Mouse (Mus musculus): ENCODE measurements around the gene Cptp. TPM values are rescaled to one million over a fixed set of nuclear protein-coding genes. Genes with fewer than 3 reads are reported as not detected.

Gene Cptp
- 51.3 and 55.5 TPM in 2 replicates for polyA plus RNA-seq (2012; rRNA removed)

- WGBS: under 1% methylated on average over 63 of the region's 63 CpGs
- peak; percentile 80 for DNase-seq (ENCODE audit: low read depth, low spot score)
These were observed at the start of gene Cptp, which contains the start of gene Ints11 for GRCm38 (mm10) chr4:155869317-155870033. Gene Cptp, minus strand, starts transcription at chr4:155869440. Gene Ints11, plus strand, starts transcription at chr4:155869546.

GRCm38 (mm10) chr4:155908751-155909150 lies 39.5 kb upstream of the Cptp start:
- DNase-seq (ENCODE audit: low read depth, low spot score): no peak
- WGBS: 86% methylated on average over 4 of the region's 4 CpGs

- no peak for DNase-seq (ENCODE audit: low read depth, low spot score)
- WGBS: 73% methylated on average over 7 of the region's 7 CpGs
These were observed 39.0 kb upstream of the Cptp start for GRCm38 (mm10) chr4:155908281-155908680.

- no peak for DNase-seq (ENCODE audit: low read depth, low spot score)
- WGBS: 68% methylated on average over 11 of the region's 11 CpGs
These were observed 37.8 kb upstream of the Cptp start for GRCm38 (mm10) chr4:155907003-155907402.

- 81% methylated on average over 9 of the region's 9 CpGs for WGBS
- no peak for DNase-seq (ENCODE audit: low read depth, low spot score)
These were observed 36.9 kb upstream of the Cptp start for GRCm38 (mm10) chr4:155906125-155906524.

GRCm38 (mm10) chr4:155905634-155906033 lies 36.4 kb upstream of the Cptp start:
- WGBS: 89% methylated on average over 13 of the region's 13 CpGs

GRCm38 (mm10) chr4:155904318-155905102 lies 35.3 kb upstream of the Cptp start:
- no peak for DNase-seq (ENCODE audit: low read depth, low spot score)
- 91% methylated on average over 13 of the region's 13 CpGs for WGBS

More at GRCm38 (mm10) chr4:155905634-155906033, 36.4 kb upstream of the Cptp start:
- DNase-seq (ENCODE audit: low read depth, low spot score): no peak

GRCm38 (mm10) chr4:155903246-155903645 lies 34.0 kb upstream of the Cptp start:
- no peak for DNase-seq (ENCODE audit: low read depth, low spot score)
- WGBS: 95% methylated on average over 13 of the region's 13 CpGs

GRCm38 (mm10) chr4:155901205-155901604 lies 32.0 kb upstream of the Cptp start:
- no peak for DNase-seq (ENCODE audit: low read depth, low spot score)
- WGBS: 44% methylated on average over 3 of the region's 3 CpGs

GRCm38 (mm10) chr4:155899355-155899754 lies 30.1 kb upstream of the Cptp start:
- DNase-seq (ENCODE audit: low read depth, low spot score): no peak
- 92% methylated on average over 7 of the region's 7 CpGs for WGBS

GRCm38 (mm10) chr4:155898318-155898717 lies 29.1 kb upstream of the Cptp start:
- DNase-seq (ENCODE audit: low read depth, low spot score): no peak

GRCm38 (mm10) chr4:155896461-155896860 lies 27.2 kb upstream of the Cptp start:
- DNase-seq (ENCODE audit: low read depth, low spot score): no peak
- 97% methylated on average over 12 of the region's 12 CpGs for WGBS

More at GRCm38 (mm10) chr4:155898318-155898717, 29.1 kb upstream of the Cptp start:
- WGBS: 99% methylated on average over 2 of the region's 2 CpGs

GRCm38 (mm10) chr4:155895826-155896225 lies 26.6 kb upstream of the Cptp start:
- 89% methylated on average over 4 of the region's 4 CpGs for WGBS
- DNase-seq (ENCODE audit: low read depth, low spot score): no peak

GRCm38 (mm10) chr4:155895216-155895615 lies 26.0 kb upstream of the Cptp start:
- DNase-seq (ENCODE audit: low read depth, low spot score): no peak
- WGBS: 48% methylated on average over 6 of the region's 6 CpGs

GRCm38 (mm10) chr4:155894311-155894881 lies 25.2 kb upstream of the Cptp start:
- DNase-seq (ENCODE audit: low read depth, low spot score): no peak
- 17% methylated on average over 8 of the region's 8 CpGs for WGBS

GRCm38 (mm10) chr4:155893212-155893690 lies 24.0 kb upstream of the Cptp start:
- DNase-seq (ENCODE audit: low read depth, low spot score): no peak
- 69% methylated on average over 8 of the region's 8 CpGs for WGBS

- 4% methylated on average over 37 of the region's 37 CpGs for WGBS
- DNase-seq (ENCODE audit: low read depth, low spot score): no peak
These were observed 23.4 kb upstream of the Cptp start for GRCm38 (mm10) chr4:155892438-155893211.

GRCm38 (mm10) chr4:155892017-155892416 lies 22.8 kb upstream of the Cptp start:
- WGBS: under 1% methylated on average over 55 of the region's 56 CpGs
- peak; percentile 43 for DNase-seq (ENCODE audit: low read depth, low spot score)

- under 1% methylated on average over 52 of the region's 52 CpGs for WGBS
- peak; percentile 58 for DNase-seq (ENCODE audit: low read depth, low spot score)
These were observed 22.3 kb upstream of the Cptp start, which contains the start of the genes Pusl1 and Acap3 for GRCm38 (mm10) chr4:155891551-155892001. Gene Pusl1, minus strand, starts transcription at chr4:155891781. Gene Acap3, plus strand, starts transcription at chr4:155891822.
